Mouse (Mus musculus) CD4-positive naive resting alpha-beta T cell, adult 76 days (primary cell): Measurements from ENCODE around the gene Sgo2a. TPM values are rescaled to one million over a fixed set of nuclear protein-coding genes. Genes with fewer than 3 reads are reported as not detected.

Experiments
- total RNA-seq: library from RNA; stranded (reverse); gene quantifications from one replicate; pipeline ENCODE4 v1.2.4, GENCODE M21; 2023

Sgo2a gene
- total RNA-seq = 0.67 TPM

GRCm38 (mm10) chr1:57995432-57996132, at the start of gene Sgo2a:
TSS of gene Sgo2a (plus strand) at chr1:57995971.

GRCm38 (mm10) chr1:58018856-58019255, 23.1 kb downstream of the Sgo2a start, which contains the start of gene Kctd18:
TSS of gene Kctd18 (minus strand) at chr1:58018956.

GRCm38 (mm10) chr1:58029636-58030117, 33.9 kb downstream of the Sgo2a start, which contains the start of gene Aox1:
TSS of gene Aox1 (plus strand) at chr1:58029931.

Other genes starting within 250 kb of the Sgo2a start
- 0.88 TPM for gene Spats2l, start 221.8 kb upstream of the Sgo2a start, total RNA-seq
- gene Kctd18, start 23.0 kb downstream of the Sgo2a start, total RNA-seq = 61.7 TPM
- not detected for gene Aox1, start 34.0 kb downstream of the Sgo2a start, total RNA-seq
- gene Aox3, start 117.2 kb downstream of the Sgo2a start, total RNA-seq = not detected
- not detected for gene Aox4, start 214.4 kb downstream of the Sgo2a start, total RNA-seq